Mouse (Mus musculus) forebrain, embryonic 12.5 days (tissue): ENCODE measurements at regions not wholly inside any gene's neighbourhood (a gene's known extent, or its start where the extent isn't known, plus 50 kb on each side); places are given as distances from the start of the nearest gene placed in this dataset.
"Not testable (repeated sequence)": the region's sequence is repeated elsewhere in the genome, so short reads cannot be mapped to it uniquely, and the experiment has no call there.

Experiments used
- ATAC-seq: fragments of 200-750 bp; cut with Nextera tagmentation; 2 replicates; pipeline ENCODE4 v1.8.0; 2017; ENCODE audit warnings: moderate TSS enrichment; ENCODE audit not compliant: low FRiP score
- H3K27ac ChIP-seq: fragments of 300-500 bp; sonication (generic); 2 replicates; pipeline ENCODE4 v1.5.1; 2016; ENCODE audit warnings: mild to moderate bottlenecking
- H3K27me3 ChIP-seq: fragments of 300-500 bp; sonication (generic); 2 replicates; pipeline ENCODE4 v1.6.1; 2016; ENCODE audit warnings: mild to moderate bottlenecking
- H3K36me3 ChIP-seq: fragments of 300-500 bp; sonication (generic); replicated peaks from 2 replicates; pipeline ENCODE4 v1.6.1; 2016; ENCODE audit warnings: mild to moderate bottlenecking
- H3K4me1 ChIP-seq: fragments of 300-500 bp; sonication (generic); 2 replicates; pipeline ENCODE4 v1.6.1; 2016
- H3K4me2 ChIP-seq: fragments of 300-500 bp; sonication (generic); 2 replicates; pipeline ENCODE4 v1.6.1; 2016; ENCODE audit warnings: mild to moderate bottlenecking, moderate library complexity
- H3K4me3 ChIP-seq: fragments of 300-500 bp; sonication (generic); replicated peaks from 2 replicates; pipeline ENCODE4 v1.5.1; 2016; ENCODE audit warnings: mild to moderate bottlenecking
- H3K9ac ChIP-seq: fragments of 300-500 bp; sonication (generic); 2 replicates; pipeline ENCODE4 v1.6.1; 2016; ENCODE audit warnings: mild to moderate bottlenecking
- H3K9me3 ChIP-seq: fragments of 300-500 bp; sonication (generic); 2 replicates; pipeline ENCODE4 v1.6.1; 2016
- WGBS: fragments of 180-500 bp; shearing (Covaris S2); methylation state at CpG from one replicate; pipeline ENCODE4 v1.1.7; 2016; 5-methylcytosine and 5-hydroxymethylcytosine counted together

DNA sequence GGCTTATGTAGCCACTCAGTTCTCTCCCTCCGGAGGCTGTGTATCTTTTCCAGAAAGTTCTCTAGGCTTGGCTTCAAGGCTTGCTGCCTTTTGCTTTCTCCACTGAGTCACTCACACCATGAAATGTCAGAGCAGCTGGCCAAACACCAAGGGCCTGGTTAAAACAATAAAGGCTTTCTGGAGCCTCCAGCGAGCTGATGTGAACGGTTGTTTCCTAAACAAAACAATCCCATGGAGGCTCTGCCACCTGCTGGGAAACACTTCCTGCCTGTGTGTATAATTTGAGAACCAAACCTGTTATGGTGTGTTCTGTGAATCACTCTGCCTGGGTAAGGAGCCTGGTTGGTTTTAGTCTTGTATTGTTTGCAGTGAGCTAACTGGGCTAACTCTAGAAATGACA lies 96.7 kb upstream of the Tspan5 start:
- H3K9ac ChIP-seq, result no peak overlapping the region
- H3K4me3 ChIP-seq, result no peak overlapping the region
- H3K36me3 ChIP-seq, result no peaks in the 10 kb centered on the region
- 0 out of 2 replicates have a peak, but pooled peaks cover 3% of the 10 kb centered on the region for H3K27me3 ChIP-seq
- peak overlapping the region; percentile 87 for H3K27ac ChIP-seq
- no peak for ATAC-seq
- WGBS, result 13% methylated on average over 3 of the region's 3 CpGs
- H3K4me1 ChIP-seq, result peaks cover 25% of the 10 kb centered on the region
- H3K9me3 ChIP-seq, result peaks cover 6% of the 10 kb centered on the region; the same call in 1 of the 2 replicates
- no peak overlapping the region for H3K4me2 ChIP-seq

DNA sequence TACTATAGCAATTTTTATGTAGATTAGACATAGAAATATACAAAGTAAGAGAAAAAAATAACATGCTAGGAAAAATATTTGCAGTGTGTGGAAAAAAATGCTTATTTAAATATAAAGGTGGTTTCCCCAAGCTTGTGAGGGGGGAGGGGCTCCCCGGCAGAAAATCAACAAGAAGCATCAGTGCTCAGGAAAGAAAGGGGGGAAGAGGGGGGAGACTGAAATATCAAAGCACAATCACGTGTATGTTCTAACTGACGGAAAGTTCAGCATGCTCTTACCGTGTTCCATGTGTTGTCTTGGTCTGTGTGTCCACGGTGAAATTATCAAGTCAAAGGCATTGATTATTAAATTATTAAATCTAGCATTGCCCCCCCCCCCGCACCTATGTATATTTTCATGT lies 92.3 kb upstream of the Tspan5 start:
- Histone ChIP-seq H3K4me3 (no peak overlapping the region), H3K36me3 (no peaks in the 10 kb centered on the region), H3K9ac (no peak overlapping the region), H3K4me2 (no peak overlapping the region), H3K27ac (no peak overlapping the region), H3K9me3 (no peaks in the 10 kb centered on the region), H3K27me3 (no peaks in the 10 kb centered on the region), H3K4me1 (peaks cover 12% of the 10 kb centered on the region)
- 94% methylated on average over 6 of the region's 6 CpGs for WGBS
- no peak for ATAC-seq

DNA sequence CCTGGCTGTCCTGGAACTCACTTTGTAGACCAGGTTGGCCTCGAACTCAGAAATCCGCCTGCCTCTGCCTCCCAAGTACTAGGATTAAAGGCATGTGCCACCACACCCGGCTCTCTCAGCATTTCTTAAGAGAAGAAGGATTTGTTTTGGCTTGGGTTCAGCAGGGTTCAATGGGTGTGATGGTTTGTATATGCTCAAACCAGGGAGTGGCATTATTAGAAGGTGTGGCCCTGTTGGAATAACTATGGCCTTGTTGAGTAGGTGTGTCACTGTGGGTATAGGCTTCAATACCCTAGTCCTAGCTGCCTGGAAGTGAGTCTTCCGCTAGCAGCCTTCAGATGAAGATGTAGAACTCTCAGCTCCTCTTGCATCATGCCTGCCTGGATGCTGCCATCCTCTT lies 91.3 kb upstream of the Tspan5 start:
- 92% methylated on average over 4 of the region's 4 CpGs for WGBS
- not testable (repeated sequence) for H3K27me3 ChIP-seq, H3K36me3 ChIP-seq, ATAC-seq, H3K4me2 ChIP-seq, H3K9me3 ChIP-seq, H3K4me1 ChIP-seq, H3K4me3 ChIP-seq, H3K9ac ChIP-seq, H3K27ac ChIP-seq

DNA sequence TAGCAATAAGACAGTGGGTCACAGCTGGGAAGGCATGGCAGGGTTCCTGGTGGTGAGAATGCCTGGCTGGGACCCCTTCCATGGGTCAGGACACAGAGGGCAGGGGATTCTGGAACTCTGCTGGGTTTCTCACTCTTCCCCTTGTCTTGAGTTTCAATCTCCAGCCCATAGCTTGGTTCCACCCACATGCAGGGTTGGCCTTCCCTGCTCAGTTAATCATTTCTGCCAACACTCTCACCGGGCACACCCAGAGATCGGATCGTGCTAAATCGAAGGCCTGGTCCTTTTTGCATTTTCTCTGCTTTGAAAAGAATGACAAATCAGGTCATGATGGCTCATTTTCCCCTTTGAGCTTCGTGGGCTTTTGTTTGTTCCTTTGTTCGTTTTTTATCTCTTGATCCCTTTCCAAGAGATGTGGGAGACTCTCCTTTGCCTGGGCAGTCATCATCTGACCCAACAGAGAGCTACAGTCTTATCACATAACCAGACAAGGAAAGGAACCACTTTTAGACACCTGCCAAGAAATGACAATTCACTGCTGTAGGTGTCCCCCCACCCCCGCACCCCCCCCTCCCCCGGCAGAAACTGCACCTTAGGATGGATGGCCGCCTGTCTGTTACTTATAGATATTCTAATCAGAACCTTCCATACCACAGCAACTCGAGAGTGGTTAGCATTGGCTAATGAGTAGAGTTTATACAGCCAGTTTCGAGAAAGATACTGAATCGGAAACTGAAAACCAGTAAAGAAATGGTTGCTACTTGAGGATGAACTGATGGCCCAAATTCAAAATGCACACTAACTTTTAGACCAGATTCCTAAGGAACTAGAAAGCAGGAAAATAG lies 90.4 kb upstream of the Tspan5 start:
- H3K36me3 ChIP-seq, result no peaks in the 10 kb centered on the region
- H3K4me1 ChIP-seq, result no peaks in the 10 kb centered on the region; the same call in 1 of the 2 replicates
- no peak overlapping the region for H3K4me2 ChIP-seq
- no peak for ATAC-seq
- 86% methylated on average over 12 of the region's 12 CpGs for WGBS
- H3K27ac ChIP-seq, result no peak overlapping the region
- H3K4me3 ChIP-seq, result no peak overlapping the region
- H3K9me3 ChIP-seq, result no peaks in the 10 kb centered on the region
- no peaks in the 10 kb centered on the region for H3K27me3 ChIP-seq
- no peak overlapping the region for H3K9ac ChIP-seq

DNA sequence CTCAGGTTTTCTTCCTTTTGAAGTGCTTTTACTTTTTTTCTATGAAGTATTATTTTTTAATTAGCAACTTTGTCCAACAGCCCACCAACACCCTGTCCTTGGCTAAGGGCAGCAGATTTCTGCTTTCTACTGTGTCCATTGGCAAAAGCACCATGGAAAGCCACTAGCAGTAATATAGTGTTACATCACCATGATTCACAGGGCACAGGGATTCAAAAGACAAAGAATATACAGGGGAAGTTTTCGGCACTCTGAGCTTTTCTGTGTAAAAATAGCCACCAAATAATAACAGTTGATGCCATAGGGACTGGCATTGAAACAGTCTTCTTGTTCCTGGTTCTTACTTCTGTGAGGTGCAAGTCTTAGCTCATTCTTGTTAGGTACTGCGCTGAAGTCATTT lies 89.8 kb upstream of the Tspan5 start:
- Histone ChIP-seq H3K27me3 (no peaks in the 10 kb centered on the region), H3K9ac (no peak overlapping the region), H3K4me2 (no peak overlapping the region), H3K4me1 (no peaks in the 10 kb centered on the region; the same call in 1 of the 2 replicates), H3K9me3 (peaks cover 3% of the 10 kb centered on the region; the same call in 1 of the 2 replicates), H3K36me3 (no peaks in the 10 kb centered on the region), H3K4me3 (no peak overlapping the region), H3K27ac (no peak overlapping the region)
- ATAC-seq, result no peak
- WGBS, result 94% methylated on average over 2 of the region's 2 CpGs

DNA sequence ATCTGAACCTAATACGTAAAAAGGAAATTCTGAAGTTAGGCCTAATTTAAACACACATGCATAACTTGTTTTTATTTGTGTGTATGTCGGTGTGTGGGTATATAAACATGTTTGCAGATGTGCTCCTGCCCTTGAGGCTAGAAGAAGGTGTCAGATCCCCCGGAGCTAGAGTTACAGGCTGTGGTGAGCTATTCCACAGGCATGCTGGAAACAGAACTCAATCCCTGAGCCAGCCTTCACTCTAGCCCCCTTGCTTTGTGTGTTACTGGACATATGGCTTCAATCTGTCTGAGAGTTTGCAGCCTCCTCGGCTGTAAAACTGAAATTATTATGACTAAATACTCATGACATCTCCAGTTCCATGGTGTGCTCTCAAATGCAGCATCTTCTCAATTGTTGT lies 89.3 kb upstream of the Tspan5 start:
- H3K9me3 ChIP-seq, result peaks cover 3% of the 10 kb centered on the region; the same call in 1 of the 2 replicates

DNA sequence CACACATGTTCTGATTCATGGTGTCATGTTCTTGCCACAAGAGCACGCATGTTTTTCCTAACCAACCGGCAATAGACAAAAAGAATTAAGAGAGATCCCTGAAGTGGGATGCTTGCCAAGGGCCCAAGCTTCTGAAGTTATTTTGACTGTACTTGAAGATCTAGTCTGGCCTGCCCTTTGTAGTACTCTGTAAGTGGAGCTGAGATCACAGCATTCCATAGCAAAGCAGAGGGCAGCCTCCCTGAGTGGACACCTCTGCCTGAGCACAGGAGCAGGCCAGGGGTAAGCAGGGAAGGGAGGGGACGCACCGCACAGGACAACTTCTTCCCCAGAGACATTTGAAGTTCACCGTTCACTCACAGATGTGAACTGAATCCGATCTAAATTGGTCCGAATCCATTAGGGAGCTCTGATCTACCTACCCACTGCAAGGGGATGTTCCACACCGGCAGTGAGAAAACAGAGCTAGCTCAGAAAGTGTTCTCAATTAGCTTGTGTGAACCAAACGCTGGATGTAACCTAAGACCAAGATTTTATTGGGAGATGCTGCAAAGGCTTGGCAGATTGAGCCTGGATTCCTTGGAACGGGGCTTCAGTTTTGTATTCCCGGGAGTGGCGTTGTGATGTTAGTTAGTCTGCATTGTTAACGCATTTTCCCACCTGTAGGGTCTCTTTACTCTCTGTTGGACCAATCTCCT lies 88.3 kb upstream of the Tspan5 start:
- Histone ChIP-seq H3K27me3 (no peaks in the 10 kb centered on the region), H3K9me3 (peaks cover 6% of the 10 kb centered on the region; the same call in 1 of the 2 replicates), H3K4me2 (no peak overlapping the region), H3K9ac (no peak overlapping the region), H3K27ac (no peak overlapping the region), H3K4me1 (no peaks in the 10 kb centered on the region; the same call in 1 of the 2 replicates), H3K4me3 (no peak overlapping the region), H3K36me3 (no peaks in the 10 kb centered on the region)
- no peak for ATAC-seq
- WGBS, result 86% methylated on average over 13 of the region's 13 CpGs

More for the DNA sequence above, 89.3 kb upstream of the Tspan5 start:
- no peak for ATAC-seq
- no peaks in the 10 kb centered on the region for H3K27me3 ChIP-seq
- H3K36me3 ChIP-seq, result no peaks in the 10 kb centered on the region
- no peak overlapping the region for H3K4me3 ChIP-seq
- H3K4me1 ChIP-seq, result no peaks in the 10 kb centered on the region; the same call in 1 of the 2 replicates
- no peak overlapping the region for H3K9ac ChIP-seq
- H3K27ac ChIP-seq, result no peak overlapping the region
- H3K4me2 ChIP-seq, result no peak overlapping the region
- 87% methylated on average over 4 of the region's 4 CpGs for WGBS

DNA sequence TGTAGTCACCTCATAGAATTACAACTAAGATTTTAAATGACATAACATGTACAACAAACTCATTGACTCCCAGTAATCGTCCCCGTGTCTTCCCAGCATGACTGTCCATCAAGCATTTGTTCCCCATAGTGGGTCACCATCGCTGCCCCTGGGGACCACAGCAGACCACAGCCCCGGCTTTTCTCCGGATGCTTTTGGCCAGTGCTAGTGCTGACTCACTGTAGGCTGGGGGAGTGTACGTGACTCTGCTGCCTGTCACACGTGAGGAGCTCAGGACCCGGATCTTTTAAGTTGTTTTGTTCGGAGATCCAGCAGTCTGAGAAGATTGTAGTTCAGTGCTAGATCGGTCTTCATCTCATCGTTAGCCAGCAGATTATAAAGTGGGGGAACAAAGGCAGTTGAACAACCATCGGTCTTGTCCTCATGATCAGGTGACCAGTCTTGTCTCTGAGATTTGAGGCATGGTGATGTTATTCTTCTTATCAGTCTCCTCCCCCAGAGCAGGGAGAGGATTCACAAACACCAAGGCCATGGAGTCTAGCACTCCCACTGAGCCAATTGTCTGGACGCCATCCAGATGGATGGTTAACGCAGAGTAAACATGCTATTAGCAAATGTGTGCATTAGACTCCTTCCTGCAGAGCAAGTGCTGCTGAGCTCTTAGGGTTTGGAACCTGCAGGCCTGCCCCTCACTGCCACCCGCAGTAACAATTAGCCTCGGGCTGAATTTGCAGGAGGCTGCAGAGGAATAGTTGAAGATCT lies 87.2 kb upstream of the Tspan5 start:
- Histone ChIP-seq H3K9ac (no peak overlapping the region), H3K4me3 (no peak overlapping the region), H3K27ac (no peak overlapping the region), H3K9me3 (peaks cover 12% of the 10 kb centered on the region), H3K4me1 (no peaks in the 10 kb centered on the region; the same call in 1 of the 2 replicates), H3K4me2 (no peak overlapping the region), H3K36me3 (no peaks in the 10 kb centered on the region), H3K27me3 (no peaks in the 10 kb centered on the region)
- ATAC-seq, result peak; percentile 49; the same call in 1 of the 2 replicates
- 73% methylated on average over 16 of the region's 16 CpGs for WGBS

DNA sequence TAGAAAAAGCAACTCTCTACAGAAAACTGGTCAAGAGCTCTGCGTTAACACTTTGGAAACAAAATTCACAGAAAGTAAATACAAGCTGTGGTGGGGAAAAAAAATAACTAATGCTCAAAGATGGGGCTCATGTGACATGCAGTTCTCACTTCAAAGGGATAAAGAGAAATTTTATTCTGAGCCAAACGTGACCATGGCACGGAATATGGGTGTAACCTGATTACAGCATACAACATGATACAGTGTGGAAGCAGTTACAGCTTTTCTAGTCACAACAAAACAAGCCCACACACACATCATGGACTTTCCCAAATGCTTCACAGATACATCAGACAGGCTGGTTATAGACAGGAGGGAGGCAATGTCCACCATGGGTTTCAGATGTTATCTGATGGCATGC lies 86.5 kb upstream of the Tspan5 start:
- no peak for ATAC-seq
- Histone ChIP-seq H3K4me2 (no peak overlapping the region), H3K4me3 (no peak overlapping the region), H3K4me1 (no peaks in the 10 kb centered on the region; the same call in 1 of the 2 replicates), H3K36me3 (no peaks in the 10 kb centered on the region), H3K9me3 (peaks cover 12% of the 10 kb centered on the region), H3K9ac (no peak overlapping the region), H3K27me3 (no peaks in the 10 kb centered on the region), H3K27ac (no peak overlapping the region)
- WGBS, result 76% methylated on average over 3 of the region's 3 CpGs

DNA sequence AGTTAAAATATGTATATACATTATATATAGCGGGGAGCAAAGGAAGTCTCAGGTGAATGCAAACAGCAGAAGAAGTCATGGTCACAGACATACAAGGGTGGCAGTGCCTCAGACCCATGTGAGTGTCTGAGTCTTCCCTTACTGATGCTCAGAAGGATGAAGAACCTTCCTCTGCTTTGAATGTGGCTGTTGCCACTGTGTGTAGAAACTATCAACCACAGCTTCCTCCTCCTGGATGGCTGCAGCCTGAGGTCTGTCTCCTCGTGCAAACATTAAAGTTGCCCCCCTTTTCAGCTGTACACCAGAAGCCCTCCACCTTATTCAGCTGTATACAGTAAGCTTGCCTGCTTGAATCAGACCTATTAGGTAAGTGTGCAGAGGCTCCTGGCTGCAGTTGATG lies 79.4 kb upstream of the Tspan5 start:
- H3K4me3 ChIP-seq, result no peak overlapping the region
- WGBS, result 88% methylated on average over 2 of the region's 2 CpGs
- ATAC-seq, result no peak

DNA sequence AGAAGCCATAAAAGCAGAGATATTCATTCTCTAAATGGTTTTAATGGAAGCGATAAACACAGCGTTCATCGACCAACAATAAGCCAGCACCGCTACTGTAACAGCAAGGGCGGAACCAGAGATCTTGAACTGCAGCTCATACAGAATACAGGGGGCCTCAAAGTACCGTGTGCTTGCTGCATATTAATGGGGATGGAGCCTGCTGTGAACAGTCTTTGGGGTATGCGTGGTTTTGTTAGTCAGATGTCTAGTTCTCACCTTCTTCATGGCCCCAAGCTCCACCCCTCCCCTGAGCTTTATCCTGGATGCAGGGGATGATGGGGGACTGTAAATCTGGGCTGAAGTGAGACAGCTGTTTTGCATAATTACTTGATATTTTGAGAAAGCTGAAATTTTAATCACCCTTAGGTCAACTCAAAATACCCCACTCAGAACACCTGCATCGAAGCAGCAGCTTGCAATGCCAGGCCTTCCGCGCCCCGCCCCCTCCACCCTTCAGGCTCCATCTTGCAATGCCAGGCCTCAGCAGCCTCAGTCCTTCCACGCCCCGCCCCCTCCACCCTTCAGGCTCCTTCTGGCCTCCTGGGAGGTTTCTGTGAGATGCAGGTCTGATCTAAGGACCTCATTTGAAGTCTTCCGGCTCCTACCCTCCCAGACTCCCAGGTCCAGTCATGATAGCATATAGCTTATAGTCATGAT lies 73.5 kb upstream of the Tspan5 start:
- H3K4me3 ChIP-seq, result no peak overlapping the region
- no peaks in the 10 kb centered on the region for H3K27me3 ChIP-seq
- peaks cover 5% of the 10 kb centered on the region; the same call in 1 of the 2 replicates for H3K4me1 ChIP-seq
- peak; percentile 55; the same call in 1 of the 2 replicates for ATAC-seq
- no peak overlapping the region for H3K9ac ChIP-seq
- H3K27ac ChIP-seq, result no peak overlapping the region
- no peaks in the 10 kb centered on the region for H3K9me3 ChIP-seq
- H3K36me3 ChIP-seq, result no peaks in the 10 kb centered on the region
- WGBS, result 72% methylated on average over 14 of the region's 14 CpGs
- no peak overlapping the region for H3K4me2 ChIP-seq

More for the DNA sequence above, 79.4 kb upstream of the Tspan5 start:
- Histone ChIP-seq H3K4me1 (no peaks in the 10 kb centered on the region), H3K36me3 (no peaks in the 10 kb centered on the region), H3K4me2 (no peak overlapping the region), H3K9ac (no peak overlapping the region), H3K27me3 (no peaks in the 10 kb centered on the region), H3K9me3 (peaks cover 9% of the 10 kb centered on the region; the same call in 1 of the 2 replicates), H3K27ac (no peak overlapping the region)
